Mouse (Mus musculus) ES-Bruce4 (cell line): Measurements from ENCODE around the gene Zmym5.

ENCODE experiments used
- CTCF ChIP-seq: IDR thresholded peaks from one replicate; pipeline ENCODE4 v1.8.1; 2011; ENCODE audit warnings: low read depth, low read length
- EP300 ChIP-seq: IDR thresholded peaks from 2 replicates; pipeline ENCODE4 v1.6.1; 2011; ENCODE audit warnings: low read depth, low read length; ENCODE audit not compliant: insufficient read depth
- POLR2A ChIP-seq: IDR thresholded peaks from one replicate; pipeline ENCODE4 v1.8.1; 2011; ENCODE audit warnings: low read length; ENCODE audit not compliant: insufficient read depth

DNA sequence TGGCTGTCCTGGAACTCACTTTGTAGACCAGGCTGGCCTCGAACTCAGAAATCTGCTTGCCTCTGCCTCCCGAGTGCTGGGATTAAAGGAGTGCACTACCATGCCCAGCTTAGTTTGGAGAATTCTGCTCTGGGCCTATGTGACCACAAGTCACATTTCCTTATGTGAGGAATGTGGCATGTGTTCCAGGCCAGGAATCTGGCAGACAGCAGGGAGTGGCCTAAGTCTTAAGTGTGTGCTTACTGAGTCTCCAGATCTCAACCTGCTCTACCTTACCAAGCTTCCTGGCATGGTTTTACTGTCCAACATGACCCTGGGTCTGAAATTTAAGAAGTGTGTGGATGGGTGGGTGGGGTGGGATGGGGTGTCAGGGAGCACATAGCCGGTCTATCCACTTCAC, 20.6 kb upstream of the Zmym5 start:
- TF ChIP-seq POLR2A (no peak), CTCF (no peak), EP300 (no peak)
